Mouse (Mus musculus): Measurements from ENCODE around the gene 0610040J01Rik.

GRCm38 (mm10) chr5:63811819-63812508 lies at the start of gene 0610040J01Rik:
- peak; percentile 89 for TF ChIP-seq CTCF (IDR thresholded peaks at IDR 0.05)
- TF ChIP-seq EP300 (IDR thresholded peaks at IDR 0.05), result no peak

Measured in lung, postnatal 0 days (tissue).